Mouse (Mus musculus) CH12.LX (cell line): ENCODE measurements at regions not wholly inside any gene's neighbourhood (a gene's known extent, or its start where the extent isn't known, plus 50 kb on each side); places are given as distances from the start of the nearest gene placed in this dataset.

ENCODE experiments used
- DNase-seq: peaks from one replicate; pipeline ENCODE4 v3.0.0-alpha.2; 2013; ENCODE audit errors: extremely low read depth
- H3K27ac ChIP-seq: 2 replicates; pipeline ENCODE4 v1.5.1; 2012; ENCODE audit warnings: low read depth, mild to moderate bottlenecking, control low read depth, moderate library complexity; ENCODE audit not compliant: insufficient read depth
- H3K27me3 ChIP-seq: replicated peaks from 2 replicates; pipeline ENCODE3; 2012; ENCODE audit warnings: inconsistent platforms
- H3K36me3 ChIP-seq, 2 experiments: replicated peaks in 1 of 2; 2 replicates each; pipeline versions ENCODE3 to v1.6.1; 2012; ENCODE audit warnings: inconsistent platforms in 1 of 2, low read length in 1 of 2, mild to moderate bottlenecking in 1 of 2, mixed read lengths in 1 of 2, moderate library complexity in 1 of 2; ENCODE audit not compliant: control insufficient read depth in 1 of 2, insufficient read depth in 1 of 2
- H3K4me1 ChIP-seq, 2 experiments: 2 replicates each; pipeline ENCODE4 v1.6.1; 2012; ENCODE audit warnings: inconsistent platforms in 1 of 2, moderate library complexity in 1 of 2; ENCODE audit not compliant: insufficient read depth in 2 of 2, control insufficient read depth in 1 of 2
- H3K4me2 ChIP-seq: 2 replicates; pipeline ENCODE4 v1.6.1; 2012; ENCODE audit warnings: low read depth, mild to moderate bottlenecking, control low read depth; ENCODE audit not compliant: poor library complexity, insufficient read depth, severe bottlenecking
- H3K4me3 ChIP-seq, 3 experiments: fragments of 150-350 bp in 1 of 3; sonication (generic) in 1 of 3; replicated peaks in 1 of 3; 2 replicates each; pipeline versions ENCODE3 to v1.5.1; 2011 to 2012; ENCODE audit warnings: low read depth in 2 of 3, low read length in 2 of 3, mild to moderate bottlenecking in 2 of 3, moderate library complexity in 2 of 3, control low read depth in 1 of 3, improper control_type of control experiment in 1 of 3, inconsistent platforms in 1 of 3, mixed read lengths in 1 of 3; ENCODE audit not compliant: poor library complexity in 1 of 3
- H3K79me2 ChIP-seq: replicated peaks from 2 replicates; pipeline ENCODE4 v1.6.1; 2012; ENCODE audit warnings: mild to moderate bottlenecking, moderate library complexity; ENCODE audit not compliant: control insufficient read depth, poor library complexity, insufficient read depth, severe bottlenecking; ENCODE audit errors: extremely low read depth
- H3K9ac ChIP-seq: 2 replicates; pipeline ENCODE4 v1.6.1; 2012; ENCODE audit warnings: low read depth, mild to moderate bottlenecking, control low read depth, moderate library complexity; ENCODE audit not compliant: insufficient read depth
- H3K9me3 ChIP-seq: replicated peaks from 2 replicates; pipeline ENCODE3; 2012; ENCODE audit warnings: low read length, inconsistent platforms, mixed read lengths
- BHLHE40 ChIP-seq: IDR thresholded peaks from 2 replicates; pipeline ENCODE4 v1.6.1; 2011; ENCODE audit warnings: mild to moderate bottlenecking, low read depth, low read length, improper control_type of control experiment
- CHD2 ChIP-seq: IDR thresholded peaks from 2 replicates; pipeline ENCODE4 v1.6.1; 2011; ENCODE audit warnings: low read length, improper control_type of control experiment
- E2F4 ChIP-seq: IDR thresholded peaks from 2 replicates; pipeline ENCODE4 v1.6.1; 2011; ENCODE audit warnings: low read depth, low read length, improper control_type of control experiment; ENCODE audit not compliant: insufficient replicate concordance
- ELF1 ChIP-seq: IDR thresholded peaks from 2 replicates; pipeline ENCODE4 v1.6.1; 2014; ENCODE audit warnings: low read depth, mild to moderate bottlenecking, inconsistent platforms, low read length, improper control_type of control experiment
- HCFC1 ChIP-seq: IDR thresholded peaks from 2 replicates; pipeline ENCODE4 v1.6.1; 2012; ENCODE audit warnings: low read depth, mild to moderate bottlenecking, inconsistent platforms, low read length, improper control_type of control experiment
- IRF4 ChIP-seq: IDR thresholded peaks from 2 replicates; pipeline ENCODE4 v1.6.1; 2014; ENCODE audit warnings: low read depth, mild to moderate bottlenecking, inconsistent platforms, low read length, improper control_type of control experiment
- JUND ChIP-seq: conservative IDR thresholded peaks from 2 replicates; pipeline ENCODE4 v1.6.1; 2011; ENCODE audit warnings: low read depth, low read length, improper control_type of control experiment
- MAFK ChIP-seq: IDR thresholded peaks from 2 replicates; pipeline ENCODE4 v1.6.1; 2011; ENCODE audit warnings: low read length, improper control_type of control experiment; ENCODE audit not compliant: insufficient replicate concordance
- MAX ChIP-seq: IDR thresholded peaks from 2 replicates; pipeline ENCODE4 v1.6.1; 2011; ENCODE audit warnings: low read length, improper control_type of control experiment
- MEF2A ChIP-seq: IDR thresholded peaks from 2 replicates; pipeline ENCODE4 v1.6.1; 2014; ENCODE audit warnings: low read depth, mild to moderate bottlenecking, inconsistent platforms, low read length, improper control_type of control experiment, borderline replicate concordance
- MXI1 ChIP-seq: IDR thresholded peaks from 2 replicates; pipeline ENCODE4 v1.6.1; 2011; ENCODE audit warnings: mild to moderate bottlenecking, low read depth, low read length, improper control_type of control experiment
- NELFE ChIP-seq: IDR thresholded peaks from 2 replicates; pipeline ENCODE4 v1.6.1; 2011; ENCODE audit warnings: low read depth, low read length, improper control_type of control experiment
- NRF1 ChIP-seq: IDR thresholded peaks from 2 replicates; pipeline ENCODE4 v1.6.1; 2014; ENCODE audit warnings: low read depth, mild to moderate bottlenecking, inconsistent platforms, low read length, improper control_type of control experiment, moderate library complexity
- POLR2A ChIP-seq: IDR thresholded peaks from 2 replicates; pipeline ENCODE4 v1.6.1; 2011; ENCODE audit warnings: low read depth, mild to moderate bottlenecking, improper control_type of control experiment, low read length
- RAD21 ChIP-seq: IDR thresholded peaks from 2 replicates; pipeline ENCODE4 v1.6.1; 2011; ENCODE audit warnings: low read depth, mild to moderate bottlenecking, low read length, improper control_type of control experiment, moderate library complexity
- RCOR1 ChIP-seq: conservative IDR thresholded peaks from 2 replicates; pipeline ENCODE4 v1.6.1; 2012; ENCODE audit warnings: low read depth, mild to moderate bottlenecking, inconsistent platforms, low read length, improper control_type of control experiment
- SMC3 ChIP-seq: IDR thresholded peaks from 2 replicates; pipeline ENCODE4 v1.6.1; 2011; ENCODE audit warnings: low read depth, low read length, improper control_type of control experiment
- TBP ChIP-seq: conservative IDR thresholded peaks from 2 replicates; pipeline ENCODE4 v1.6.1; 2011; ENCODE audit warnings: low read depth, low read length, improper control_type of control experiment
- TCF12 ChIP-seq: IDR thresholded peaks from 2 replicates; pipeline ENCODE4 v1.6.1; 2014; ENCODE audit warnings: low read depth, mild to moderate bottlenecking, inconsistent platforms, low read length, improper control_type of control experiment
- USF1 ChIP-seq: IDR thresholded peaks from 2 replicates; pipeline ENCODE4 v1.6.1; 2014; ENCODE audit warnings: low read depth, mild to moderate bottlenecking, inconsistent platforms, low read length, improper control_type of control experiment
- USF2 ChIP-seq: conservative IDR thresholded peaks from 2 replicates; pipeline ENCODE4 v1.6.1; 2011; ENCODE audit warnings: low read depth, low read length, improper control_type of control experiment
- ZC3H11A ChIP-seq: IDR thresholded peaks from 2 replicates; pipeline ENCODE4 v1.6.1; 2012; ENCODE audit warnings: low read depth, mild to moderate bottlenecking, inconsistent platforms, low read length, improper control_type of control experiment
- ZNF384 ChIP-seq: IDR thresholded peaks from 2 replicates; pipeline ENCODE4 v1.6.1; 2012; ENCODE audit warnings: low read depth, low read length, improper control_type of control experiment, inconsistent platforms
- dilution Hi-C: fragments of 300-500 bp; cut with MboI; formaldehyde crosslinking; loops from 2 replicates; pipeline ENCODE4 v1.14.3; 2020; ENCODE audit warnings: low sequenced_read_pairs; ENCODE audit not compliant: extremely low pct_unique_long_range_greater_than_20kb, extremely low pct_ligation_motif_present
- in situ Hi-C: fragments of 300-500 bp; cut with MboI; formaldehyde crosslinking; loops from 3 replicates; pipeline ENCODE4 v1.14.3; 2019; ENCODE audit warnings: low sequenced_read_pairs, low pct_ligation_motif_present, low pct_unique_long_range_greater_than_20kb, mixed read lengths

GRCm38 (mm10) chr1:51625079-51625478 lies 146.9 kb upstream of the Nabp1 start:
- Histone ChIP-seq H3K4me2 (no peak overlapping the region), H3K27me3 (no peaks in the 10 kb centered on the region), H3K9me3 (no peaks in the 10 kb centered on the region), H3K27ac (no peak overlapping the region), H3K9ac (no peak overlapping the region), H3K4me1 (peaks cover 4 to 31% of the 10 kb centered on the region in 2 experiments; a peak in 2 of 4 replicates), H3K36me3 (no peaks in the 10 kb centered on the region), H3K4me3 (no peak overlapping the region), H3K79me2 (no peaks in the 10 kb centered on the region)
- dilution Hi-C loops: no loop called here
- TF ChIP-seq NELFE (no peak), NRF1 (no peak), ZNF384 (no peak), ELF1 (no peak), TBP (no peak), JUND (no peak), IRF4 (no peak), RAD21 (no peak), MAFK (no peak), E2F4 (no peak), MAX (no peak), HCFC1 (no peak), BHLHE40 (no peak), CHD2 (no peak), RCOR1 (no peak), SMC3 (no peak), TCF12 (no peak), USF1 (no peak)
- in situ Hi-C loops: loop anchor here (25.0 kb wide), 1 partner anchor 462 kb away; no protein-coding TSS in a partner anchor
- DNase-seq: no peak

DNA sequence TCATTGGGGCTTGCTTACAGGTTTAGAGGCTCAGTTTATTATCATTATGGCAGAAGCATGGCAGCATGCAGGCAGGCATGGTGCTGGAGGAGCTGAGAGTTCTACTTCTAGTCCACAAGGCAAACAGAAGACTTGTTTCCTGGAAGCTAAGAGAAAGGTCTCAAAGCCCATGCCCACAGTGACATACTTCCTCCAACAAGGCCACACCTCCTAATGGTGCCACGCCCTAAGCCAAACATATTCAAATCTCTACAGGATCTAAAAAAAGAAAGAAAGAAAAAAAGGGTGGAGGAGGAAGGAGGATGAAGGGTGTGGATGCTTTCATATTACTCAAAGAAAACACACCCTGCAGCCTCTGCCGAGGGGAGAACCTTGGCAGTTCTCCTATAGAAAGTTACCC lies 146.3 kb upstream of the Nabp1 start:
- Histone ChIP-seq H3K4me1 (peaks cover 4 to 31% of the 10 kb centered on the region in 2 experiments; a peak in 2 of 4 replicates), H3K27me3 (no peaks in the 10 kb centered on the region), H3K4me2 (peak overlapping the region; percentile 24; the same call in 1 of the 2 replicates), H3K4me3 (peak overlapping the region; percentile 37 to 54 (median 48)), H3K36me3 (no peaks in the 10 kb centered on the region), H3K9ac (peak overlapping the region; percentile 51), H3K79me2 (no peaks in the 10 kb centered on the region), H3K27ac (no peak overlapping the region), H3K9me3 (no peaks in the 10 kb centered on the region)
- dilution Hi-C loops: no loop called here
- TF ChIP-seq POLR2A (peak; percentile 50), SMC3 (no peak), CHD2 (no peak), MEF2A (peak; percentile 49; the same call in 1 of the 2 replicates), ZC3H11A (no peak), USF1 (no peak), MXI1 (no peak), USF2 (no peak)
- in situ Hi-C loops: loop anchor here (25.0 kb wide), 1 partner anchor 662 kb away; no protein-coding TSS in a partner anchor
- DNase-seq: peak; percentile 69
